Mouse (Mus musculus) naive thymus-derived CD4-positive, alpha-beta T cell, adult 2 months (primary cell): ENCODE results near the gene Fam13c.

Source experiments
- DNase-seq: peaks from one replicate; pipeline ENCODE4 v3.0.0-alpha.2; 2011; ENCODE audit warnings: low read depth

Gene Fam13c

DNA sequence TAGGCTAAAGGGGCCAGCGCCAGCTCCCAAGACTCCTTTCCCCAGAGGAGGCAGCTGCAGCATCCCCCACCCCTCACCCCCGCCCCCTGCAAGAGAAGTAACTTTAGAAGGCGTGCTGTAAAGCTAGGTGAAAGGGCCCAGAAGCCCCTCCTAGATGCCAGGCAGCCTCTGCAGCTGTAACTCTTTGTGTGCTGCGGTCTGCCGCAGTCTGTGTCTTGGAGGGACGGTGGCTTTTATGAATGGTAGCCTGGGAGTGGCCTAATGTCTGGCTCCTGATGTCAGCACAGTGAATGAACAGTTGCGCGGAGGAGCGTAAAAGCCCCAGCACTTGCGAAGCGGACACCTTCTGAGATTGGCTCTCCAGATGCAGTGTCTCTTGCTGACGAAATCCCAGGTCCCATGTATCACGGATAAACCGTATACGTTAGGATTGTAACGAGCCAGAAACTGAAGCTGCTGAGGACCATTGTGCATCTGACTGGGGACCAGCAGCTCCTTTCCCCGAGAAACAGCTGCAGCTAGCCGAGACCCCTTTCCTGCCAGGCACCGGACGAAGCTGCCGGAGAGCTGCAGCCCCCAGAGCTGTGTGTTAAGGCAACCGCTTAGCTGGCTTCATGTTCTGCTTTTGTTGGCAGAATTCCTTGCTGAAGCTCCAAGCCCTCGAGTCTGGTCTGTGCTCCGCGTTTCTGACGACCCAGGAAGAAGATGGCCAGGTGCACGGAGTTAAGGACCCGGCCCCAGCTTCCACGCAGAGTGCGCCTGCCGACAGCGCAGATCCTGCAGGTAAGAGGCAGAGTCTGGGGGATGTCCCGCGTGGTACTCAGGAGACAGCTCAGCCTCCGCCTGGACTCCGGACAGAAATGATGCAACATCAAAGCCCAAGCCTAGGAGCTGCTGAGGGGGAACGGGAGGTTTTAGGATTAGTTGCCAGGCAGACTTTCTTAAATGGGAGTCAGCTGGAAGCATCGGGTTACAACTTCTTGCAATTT lies 80.2 kb downstream of the Fam13c start:
- DNase-seq: no peak

DNA sequence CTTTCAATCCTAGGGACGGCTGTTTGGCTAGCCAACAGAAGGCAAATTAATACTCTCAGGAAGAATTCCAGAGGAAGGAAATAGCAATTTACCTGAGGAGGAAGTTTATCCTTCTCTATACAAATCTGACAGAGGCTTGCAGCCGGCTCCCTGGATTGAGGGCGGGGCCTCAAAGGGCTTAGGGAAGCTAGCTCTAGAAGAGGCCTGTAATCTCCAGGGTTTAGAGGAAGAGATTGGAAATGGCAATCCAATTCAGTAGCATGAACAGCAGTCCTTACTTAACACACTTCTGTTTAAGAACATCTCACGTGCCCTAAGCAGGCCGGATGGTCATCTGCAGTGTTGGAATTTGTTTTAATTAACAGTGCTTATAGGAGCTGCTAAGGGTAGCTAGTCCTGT lies 81.1 kb downstream of the Fam13c start:
- no peak for DNase-seq

GRCm38 (mm10) chr10:70530185-70530823 lies 90.0 kb downstream of the Fam13c start:
- no peak for DNase-seq

DNA sequence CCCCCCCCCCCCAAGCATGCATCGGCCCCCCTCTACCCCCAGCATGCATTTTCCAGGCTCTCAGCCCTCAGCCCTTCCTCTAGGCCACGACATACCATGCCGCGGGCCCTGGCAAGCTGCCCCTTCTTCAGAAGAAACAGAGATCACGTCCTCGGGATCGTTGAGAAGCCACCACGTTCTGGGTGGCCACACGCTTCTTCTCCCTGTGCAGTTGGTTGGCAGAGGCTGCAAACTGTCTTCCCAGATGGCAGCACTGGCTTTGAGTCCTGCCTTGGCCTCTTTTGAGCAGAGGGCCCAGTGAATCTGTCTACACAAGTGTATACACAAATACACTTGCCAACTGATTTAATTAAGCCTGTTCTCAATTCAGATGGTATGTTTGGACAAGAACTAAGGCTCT lies 92.0 kb downstream of the Fam13c start:
- no peak for DNase-seq

DNA sequence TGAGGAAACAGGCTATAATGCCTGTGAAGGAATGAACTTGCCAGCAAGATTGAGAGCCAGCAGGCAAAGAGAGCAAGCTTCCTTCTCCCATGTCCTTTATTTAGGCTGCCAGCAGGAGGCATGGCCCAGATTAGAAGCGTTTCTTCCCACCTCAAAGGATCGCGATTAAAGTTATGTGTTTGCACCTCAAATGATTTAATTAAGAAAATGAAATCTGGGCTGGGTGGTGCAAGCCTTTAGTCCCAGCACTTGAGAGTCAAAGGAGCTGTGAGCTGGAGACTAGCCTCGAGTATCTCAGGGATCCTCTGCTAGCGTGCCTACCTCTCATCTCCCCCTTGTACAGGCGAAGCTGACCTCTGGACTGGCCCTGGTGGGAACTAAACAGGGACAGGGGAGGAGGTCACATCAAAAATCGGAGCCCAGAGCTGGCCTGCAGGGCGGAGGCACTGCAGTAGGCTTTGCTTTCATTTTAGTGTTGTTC lies 93.1 kb downstream of the Fam13c start:
- DNase-seq: no peak

DNA sequence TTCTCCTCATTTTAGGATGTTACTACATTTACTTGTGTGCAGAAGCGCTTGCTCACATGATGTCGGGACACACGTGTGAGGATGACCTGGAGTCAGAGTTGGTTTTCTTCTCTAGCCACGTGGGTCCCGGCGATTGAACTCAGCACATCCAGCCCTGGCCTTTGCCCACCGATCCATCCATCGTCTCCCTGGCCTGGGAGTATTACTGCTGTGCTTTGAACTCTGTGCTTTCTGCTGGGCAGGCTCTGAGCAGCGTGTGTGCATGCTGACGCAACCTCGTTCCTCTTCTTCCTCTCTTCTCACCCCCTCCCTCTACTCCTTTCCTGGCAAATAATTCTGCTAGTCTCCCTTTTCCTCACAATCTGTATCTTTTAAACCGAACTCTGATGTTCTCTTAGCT lies 93.7 kb downstream of the Fam13c start:
- no peak for DNase-seq

DNA sequence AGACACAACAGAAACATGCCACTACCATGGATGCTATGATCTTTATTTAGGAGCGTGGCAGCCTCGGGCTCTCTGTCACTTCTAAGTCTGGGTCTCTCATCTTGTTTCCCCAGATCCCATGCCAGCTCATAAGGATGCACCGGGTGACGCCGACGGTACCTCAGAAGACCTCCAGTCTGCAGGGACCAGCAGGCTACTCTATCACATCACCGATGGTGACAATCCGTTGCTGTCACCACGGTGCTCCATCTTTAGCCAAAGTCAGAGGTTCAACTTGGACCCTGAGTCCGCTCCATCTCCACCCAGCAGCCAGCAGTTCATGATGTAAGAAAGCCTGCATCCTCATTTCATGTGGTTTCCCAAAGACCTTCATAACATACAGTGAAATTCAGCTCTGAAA lies 94.3 kb downstream of the Fam13c start:
- no peak for DNase-seq

DNA sequence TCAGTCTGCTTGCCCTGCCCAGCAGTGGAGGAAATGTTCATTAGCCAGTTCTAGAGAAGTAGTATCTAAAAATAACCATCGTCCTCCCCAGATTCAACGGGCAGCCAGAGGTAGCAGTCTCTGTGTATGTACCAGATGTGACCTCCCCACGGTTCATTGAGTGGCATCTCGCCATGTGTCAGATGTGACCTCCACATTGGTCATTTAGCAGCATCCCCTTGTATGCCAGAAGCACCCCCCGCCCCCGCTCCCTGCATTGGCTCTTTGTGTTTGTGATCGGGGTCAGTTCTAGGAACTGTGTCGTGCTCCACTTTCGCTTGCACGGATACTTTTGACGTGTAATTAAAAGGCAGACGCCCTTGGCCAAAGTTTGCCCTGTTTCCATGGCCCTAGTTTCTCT lies 95.1 kb downstream of the Fam13c start:
- no peak for DNase-seq

GRCm38 (mm10) chr10:70537694-70538093 lies 97.4 kb downstream of the Fam13c start:
- no peak for DNase-seq

DNA sequence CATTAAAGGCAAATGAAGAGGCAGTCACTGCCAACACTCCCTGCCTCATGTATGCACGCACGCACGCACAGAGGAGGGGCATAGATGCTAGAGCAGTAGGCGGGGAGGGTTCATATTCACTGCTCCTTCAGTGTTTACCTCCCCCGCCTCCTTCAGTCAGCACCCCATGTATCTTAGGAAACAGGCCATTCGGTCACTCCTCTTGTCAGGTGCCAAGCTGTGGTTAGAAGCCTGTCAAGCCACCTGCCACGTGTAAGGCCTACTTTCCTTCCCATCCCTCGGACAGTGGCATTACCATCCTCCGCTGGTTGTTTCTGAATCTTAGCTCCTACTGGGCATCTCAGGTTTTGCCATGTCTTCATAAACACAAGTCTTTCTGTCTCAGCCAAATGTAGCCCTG lies 99.0 kb downstream of the Fam13c start:
- DNase-seq: no peak

DNA sequence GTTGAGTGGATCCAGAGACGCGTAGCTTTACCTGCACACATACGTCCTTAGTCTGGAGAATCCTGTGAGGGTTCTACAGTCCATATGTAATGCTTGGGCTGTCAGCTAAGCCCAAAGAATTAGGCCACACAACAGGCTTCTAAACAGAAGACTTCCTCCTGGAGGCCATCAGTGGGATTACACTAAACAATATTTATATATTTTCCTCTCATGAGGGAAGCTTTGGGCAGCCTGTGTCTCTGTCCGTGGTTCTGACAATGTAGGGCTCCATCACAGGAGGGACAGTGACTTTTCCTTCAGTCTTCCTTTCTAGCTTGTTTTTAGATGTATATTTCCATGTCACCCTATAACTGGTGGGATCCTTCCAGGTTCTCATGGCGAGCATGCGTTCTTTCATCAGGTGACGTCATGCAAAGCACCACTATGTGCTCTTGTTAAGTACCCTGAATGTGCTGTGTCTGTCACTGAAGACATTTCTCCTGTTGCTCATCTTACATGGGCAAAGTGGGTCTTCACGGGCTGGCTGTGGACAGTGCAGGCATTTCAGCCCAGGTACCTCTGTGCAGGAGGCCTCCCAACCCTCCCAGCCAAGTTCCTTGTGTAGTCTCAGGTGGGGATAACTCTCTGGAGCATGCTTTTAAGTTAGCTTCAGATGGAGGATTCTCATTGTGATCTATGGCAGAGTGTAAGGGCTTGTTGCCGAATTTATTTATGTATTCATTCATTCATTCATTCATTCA lies 100.3 kb downstream of the Fam13c start:
- DNase-seq: no peak

- DNase-seq: no peak
These were observed 102.6 kb downstream of the Fam13c start for GRCm38 (mm10) chr10:70542857-70543256.

GRCm38 (mm10) chr10:70552531-70552930 lies 112.2 kb downstream of the Fam13c start:
- no peak for DNase-seq

DNA sequence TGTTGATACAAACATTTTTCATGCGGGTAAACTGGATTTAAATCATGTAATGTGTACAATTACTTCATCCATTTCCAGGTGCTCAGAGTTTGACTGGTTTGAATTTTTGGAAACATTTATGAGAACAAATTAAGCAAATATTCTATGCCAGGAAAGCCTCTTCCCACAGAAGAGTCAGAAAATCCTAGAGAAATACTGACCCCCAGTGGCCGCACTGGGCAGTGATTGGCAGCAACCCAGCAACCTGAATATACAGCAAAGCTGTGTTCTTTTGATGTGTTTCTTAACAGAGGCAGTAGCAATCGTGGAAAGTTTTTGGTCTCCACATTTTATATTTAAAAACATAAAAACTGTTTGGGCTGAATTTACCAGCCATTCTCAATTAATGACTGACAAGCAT lies 123.4 kb downstream of the Fam13c start:
- no peak for DNase-seq

- no peak for DNase-seq
These were observed 141.4 kb downstream of the Fam13c start for GRCm38 (mm10) chr10:70581556-70582211.

DNA sequence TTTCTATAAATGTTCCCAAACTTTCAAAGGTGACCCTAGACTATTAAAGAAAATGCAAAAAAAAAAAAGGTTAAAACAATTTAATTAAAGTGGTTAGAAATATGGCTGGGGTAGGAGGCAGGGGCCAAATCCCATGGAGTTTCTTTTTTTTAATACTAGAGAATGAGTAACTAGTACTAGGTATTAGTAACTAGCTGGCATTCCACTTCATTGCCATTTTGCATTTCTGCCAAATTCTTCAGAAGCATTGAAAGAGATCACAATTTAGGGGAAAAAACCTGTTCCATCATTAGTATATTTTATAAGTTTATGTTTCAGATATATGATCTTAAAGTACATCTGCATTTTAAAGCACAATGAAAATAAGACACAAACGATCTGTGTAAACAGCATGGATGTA lies 143.9 kb downstream of the Fam13c start:
- no peak for DNase-seq

GRCm38 (mm10) chr10:70586876-70587405 lies 146.7 kb downstream of the Fam13c start:
- DNase-seq: no peak

GRCm38 (mm10) chr10:70594007-70594406 lies 153.7 kb downstream of the Fam13c start:
- DNase-seq: no peak

- DNase-seq: no peak
These were observed 157.8 kb downstream of the Fam13c start for GRCm38 (mm10) chr10:70598081-70598515.

DNA sequence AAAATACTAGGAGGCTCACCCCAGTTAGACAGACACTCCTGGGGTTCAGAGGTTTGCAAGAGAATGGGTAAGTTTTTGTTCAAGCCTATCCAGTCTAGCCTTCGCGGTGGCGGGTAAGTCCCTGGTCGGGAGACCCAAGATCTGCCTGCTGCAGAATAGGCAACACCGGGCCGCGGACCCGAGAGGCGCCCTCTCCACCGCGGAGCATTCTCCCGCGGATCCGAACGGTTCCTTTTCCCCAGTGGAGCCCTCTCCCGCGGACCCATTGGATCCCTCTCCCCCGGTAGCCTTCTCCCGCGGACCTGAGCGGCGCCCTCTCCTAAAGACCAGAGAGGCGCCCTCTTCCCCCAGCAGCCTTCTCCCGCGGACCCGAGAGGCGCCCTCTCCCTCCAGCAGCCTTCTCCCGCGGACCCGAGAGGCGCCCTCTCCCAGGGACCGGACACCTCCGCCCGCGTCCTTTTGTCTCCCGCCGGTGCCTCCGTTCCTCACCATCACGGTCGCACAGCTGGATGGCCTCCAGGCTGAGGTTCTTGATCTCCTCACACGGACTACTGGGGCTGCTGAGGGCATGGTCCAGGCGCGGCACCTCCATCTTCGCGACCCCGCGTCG lies 158.3 kb downstream of the Fam13c start:
- DNase-seq: no peak
